Mouse (Mus musculus): ENCODE data around the gene Lpar6.
A peak's percentile ranks its signal among the peaks of the same experiment; 100 is the strongest.

Lpar6 gene

DNA sequence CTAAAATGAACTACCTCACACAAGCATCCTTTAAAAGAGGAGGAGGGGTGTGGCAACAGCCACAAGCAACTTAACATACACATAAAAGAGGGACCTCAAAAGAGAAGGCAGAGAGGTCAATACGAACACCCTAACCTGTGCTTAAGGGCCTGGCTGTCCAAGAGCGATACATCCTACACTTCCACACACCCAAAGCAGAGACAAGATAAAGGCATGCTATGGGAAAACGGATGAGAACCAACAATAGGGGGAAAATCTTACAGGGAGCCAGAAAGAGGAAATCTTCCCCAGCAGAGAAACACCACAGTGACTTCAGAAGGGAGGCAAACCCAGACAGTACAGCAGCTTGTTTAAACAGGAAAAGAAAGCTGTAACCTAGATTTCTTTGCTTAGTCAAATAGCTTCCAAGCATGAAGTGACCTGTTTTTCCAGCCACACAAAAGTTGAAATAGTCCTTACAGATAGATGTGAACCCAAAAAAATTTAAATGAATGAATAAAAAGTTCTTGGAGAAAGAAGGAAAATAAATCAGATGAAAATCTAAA lies 17.8 kb downstream of the Lpar6 start:
- no peak for DNase-seq (ENCODE audit: low read depth, low spot score)

DNA sequence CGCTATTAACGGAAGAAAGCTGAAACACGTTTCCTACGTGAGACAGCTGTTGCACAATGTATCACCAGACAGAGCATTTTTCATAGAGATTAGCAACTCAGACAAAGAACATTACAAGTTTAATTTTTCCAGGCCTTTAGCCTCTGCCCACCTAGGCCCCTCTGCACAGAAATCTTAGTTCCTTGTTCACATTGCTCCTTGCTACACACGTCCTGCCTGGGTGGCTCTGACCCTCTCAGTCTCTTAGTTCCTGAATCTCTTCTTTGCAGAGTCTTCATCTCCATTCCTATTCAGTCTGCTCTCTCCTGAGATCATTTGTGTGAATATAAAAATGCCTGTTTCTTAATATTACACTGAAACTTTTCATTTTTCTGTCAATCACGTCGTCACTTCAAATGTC lies 19.7 kb downstream of the Lpar6 start:
- no peak for DNase-seq (ENCODE audit: low read depth, low spot score)

DNA sequence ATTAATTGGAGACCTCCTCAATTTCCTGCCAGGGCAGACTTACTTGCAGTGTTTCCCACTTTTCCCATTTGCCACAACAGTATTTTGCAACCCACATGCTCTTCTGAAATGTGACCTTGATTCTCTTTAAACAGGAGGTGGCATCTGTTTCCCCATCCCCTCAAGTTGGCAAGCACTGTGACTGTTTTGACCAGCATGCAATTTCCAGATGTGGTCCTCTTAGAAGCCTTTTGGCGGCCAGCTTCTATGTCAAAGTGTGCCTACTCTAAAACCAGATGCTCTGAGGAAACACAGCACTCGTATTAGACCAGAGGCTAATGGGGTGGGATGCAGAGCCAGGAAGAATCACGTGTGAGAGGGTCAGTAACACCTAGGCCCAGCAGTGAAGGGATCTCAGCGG lies 20.5 kb downstream of the Lpar6 start:
- no peak for DNase-seq (ENCODE audit: low read depth, low spot score)

DNA sequence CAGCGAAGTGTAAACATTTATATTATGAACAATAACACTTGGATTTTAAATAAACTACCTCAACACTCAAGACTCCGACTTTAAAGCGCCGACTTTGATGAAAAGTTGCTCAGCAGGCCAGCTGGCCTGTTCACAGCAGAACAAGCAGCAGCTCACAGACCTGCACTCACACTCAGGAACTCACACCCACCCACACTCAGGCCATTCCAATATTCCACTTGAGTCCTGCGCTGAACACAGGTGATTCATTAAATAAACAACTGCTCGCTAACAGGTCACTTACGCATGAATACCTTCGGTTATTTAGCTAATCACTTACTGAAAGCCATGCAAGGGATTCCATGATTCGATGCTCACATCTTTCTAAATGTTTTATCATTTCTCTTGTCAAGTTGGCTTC lies 24.5 kb downstream of the Lpar6 start:
- DNase-seq (ENCODE audit: low read depth, low spot score) = no peak

DNA sequence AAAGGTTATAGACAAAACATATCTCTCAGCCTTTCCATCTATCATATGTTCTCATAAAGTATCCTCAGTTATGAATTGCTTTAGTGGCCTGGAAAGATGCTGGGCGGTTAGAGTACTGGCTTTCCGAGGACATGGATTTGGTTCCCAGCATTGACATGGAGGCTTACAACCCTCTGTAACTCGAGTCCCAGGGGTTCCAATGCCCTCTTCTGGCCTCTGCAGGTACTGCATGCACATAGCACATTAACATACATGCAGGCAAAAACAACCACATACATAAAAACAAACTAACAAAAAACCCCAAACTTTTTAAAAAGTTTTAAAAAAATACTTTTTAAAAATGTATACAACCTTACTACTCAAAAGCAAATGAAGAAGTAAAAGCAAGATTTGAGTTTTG lies 28.5 kb downstream of the Lpar6 start:
- DNase-seq (ENCODE audit: low read depth, low spot score) = peak; percentile 70

DNA sequence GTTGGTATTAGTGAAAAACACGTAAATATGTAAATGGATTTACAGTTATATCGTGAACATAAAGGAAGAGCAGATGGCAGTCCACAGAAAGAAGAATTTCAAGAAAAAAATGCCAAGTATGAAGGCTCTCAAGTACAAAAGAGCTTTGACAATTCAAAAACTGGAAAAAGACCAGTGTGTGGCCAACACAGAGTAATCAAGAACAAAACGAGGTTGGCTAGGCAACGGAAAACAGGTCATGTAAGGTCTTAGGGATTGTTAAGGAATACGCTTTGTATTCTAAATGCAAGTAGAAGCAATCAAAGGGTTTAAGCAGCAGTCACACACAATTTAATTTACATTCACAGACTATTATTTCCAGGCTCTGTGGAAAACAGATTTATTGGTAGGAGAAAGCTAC lies 34.1 kb downstream of the Lpar6 start:
- no peak for DNase-seq (ENCODE audit: low read depth, low spot score)

DNA sequence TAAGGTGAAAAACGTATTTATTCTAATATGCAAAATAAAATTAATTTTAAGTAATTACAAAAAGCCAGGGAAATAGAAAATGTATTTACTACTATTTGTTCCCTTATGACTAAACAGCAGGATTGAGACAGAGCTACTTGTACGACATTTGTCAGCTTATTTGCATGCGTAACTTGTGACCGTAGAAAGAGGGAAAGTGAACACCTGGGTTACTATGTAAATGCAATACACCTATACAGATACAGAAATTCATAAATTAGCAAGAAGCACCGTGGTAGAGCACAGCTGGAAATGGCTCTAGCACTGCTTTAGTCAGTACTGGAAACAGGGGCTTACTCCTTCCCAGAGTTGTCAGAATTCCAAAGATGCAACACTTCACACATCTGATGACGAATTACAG lies 41.4 kb downstream of the Lpar6 start:
- no peak for DNase-seq (ENCODE audit: low read depth, low spot score)

DNA sequence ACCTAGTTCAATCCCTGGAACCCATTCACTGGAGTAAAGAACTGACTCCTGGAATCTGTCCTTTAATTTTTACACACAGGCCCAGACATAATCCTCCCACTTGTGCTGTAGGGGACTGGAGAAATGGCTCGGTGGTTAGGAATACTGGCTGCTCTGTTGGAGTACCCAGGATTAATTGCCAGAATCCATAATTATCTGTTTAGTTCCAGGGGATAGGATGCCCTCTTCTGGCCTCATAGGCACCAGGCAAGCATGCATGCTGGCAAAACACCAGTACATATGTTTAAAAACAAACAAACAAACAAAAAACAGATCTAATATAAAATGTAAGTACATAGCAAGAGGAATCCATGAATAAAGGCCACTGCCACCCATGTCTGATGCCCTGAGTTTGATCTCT lies 43.3 kb downstream of the Lpar6 start:
- no peak for DNase-seq (ENCODE audit: low read depth, low spot score)

DNA sequence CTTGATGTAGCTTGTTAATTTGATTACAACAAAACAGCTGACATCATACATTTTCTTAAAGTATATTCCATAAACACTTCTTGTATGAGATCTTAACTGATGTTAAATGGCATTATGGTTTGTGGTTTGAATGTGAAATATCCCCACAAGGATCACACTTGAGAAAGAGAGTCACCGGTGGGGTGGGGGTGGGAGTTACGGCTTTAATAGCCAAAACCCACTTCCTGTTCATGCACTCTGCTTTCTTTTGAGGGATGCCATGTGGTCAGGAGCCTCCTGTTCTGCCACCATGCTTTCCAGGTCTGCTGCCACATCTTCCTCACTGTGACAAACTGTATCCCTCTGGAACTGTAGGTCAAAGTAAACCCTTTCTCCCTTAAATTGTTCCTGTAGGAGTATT lies 52.2 kb downstream of the Lpar6 start:
- no peak for DNase-seq (ENCODE audit: low read depth, low spot score)

DNA sequence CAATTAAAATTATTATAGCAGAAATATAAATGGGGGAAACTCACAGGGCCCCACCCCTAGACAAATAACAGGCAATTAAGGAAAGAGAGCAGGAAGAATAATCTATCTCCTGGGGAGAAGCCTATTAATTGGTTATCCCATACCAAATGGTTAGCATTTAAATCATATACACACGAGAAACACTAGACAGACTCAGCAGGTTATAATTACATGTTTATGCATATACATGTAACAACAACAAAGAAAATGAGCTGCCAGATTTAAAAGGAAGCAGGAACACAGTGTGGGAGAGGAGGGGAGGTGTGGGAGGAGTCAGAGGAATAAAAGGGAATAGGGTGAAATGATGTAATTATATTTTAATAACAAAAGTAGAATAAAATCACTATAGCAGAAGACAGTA lies 54.7 kb downstream of the Lpar6 start:
- no peak for DNase-seq (ENCODE audit: low read depth, low spot score)

All from ES-CJ7 (cell line).